Mouse (Mus musculus): ENCODE results near the gene Gngt2. TPM values are rescaled to one million over a fixed set of nuclear protein-coding genes. Genes with fewer than 3 reads are reported as not detected.

Gngt2 gene
- polyA plus RNA-seq, 1 experiment from 2014 or later: 2.6 TPM

DNA sequence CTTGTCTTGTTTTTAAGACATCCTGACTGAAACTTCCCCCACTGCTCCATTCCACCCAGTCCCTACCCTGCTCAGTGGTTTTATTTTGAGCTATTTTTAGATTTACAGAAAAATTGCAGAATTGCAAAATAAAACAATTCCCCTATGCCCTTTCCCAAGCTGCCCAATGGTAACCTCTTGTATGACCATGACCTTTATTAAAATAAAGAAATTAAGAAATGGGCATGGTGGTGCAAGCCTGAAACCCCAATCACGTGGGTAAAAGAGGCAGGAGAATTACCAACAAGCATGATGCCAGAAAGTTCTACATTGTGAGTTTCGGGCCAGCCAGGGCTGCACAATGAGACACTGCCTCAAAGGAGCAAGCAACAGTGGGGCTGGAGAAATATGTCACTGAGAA is 13.9 kb downstream of the Gngt2 start:
- WGBS: 77% methylated on average over 2 of the region's 2 CpGs
- Histone ChIP-seq H3K9me3 (0 out of 2 replicates have a peak, but pooled peaks cover 4% of the 10 kb centered on the region), H3K4me2 (replicated peaks) (no peak overlapping the region), H3K27ac (replicated peaks) (no peak overlapping the region), H3K9ac (replicated peaks) (no peak overlapping the region), H3K4me1 (no peaks in the 10 kb centered on the region), H3K4me3 (no peak overlapping the region), H3K36me3 (no peaks in the 10 kb centered on the region), H3K27me3 (no peaks in the 10 kb centered on the region)
- ATAC-seq (replicated peaks): no peak

DNA sequence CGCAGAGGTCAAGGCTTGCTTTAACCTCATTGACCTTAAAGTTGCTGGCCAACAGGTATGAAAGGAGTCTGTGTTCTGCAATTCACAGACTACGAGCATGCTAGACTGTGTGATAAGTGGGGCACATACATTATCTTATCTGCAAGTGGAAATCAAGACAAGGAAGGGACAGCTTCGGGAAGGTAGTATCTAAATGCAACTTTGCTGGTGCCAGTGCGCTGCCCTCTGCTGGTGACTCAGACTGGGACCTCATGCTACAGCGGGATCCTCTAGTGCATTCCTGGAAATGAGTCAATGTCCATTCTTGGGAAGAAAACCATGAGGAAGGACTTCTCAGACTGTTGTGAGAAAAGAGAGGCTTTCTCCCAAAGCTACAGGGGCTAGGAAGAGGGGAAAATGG is 16.7 kb downstream of the Gngt2 start:
- ATAC-seq (replicated peaks): no peak
- no peak overlapping the region for H3K4me3 ChIP-seq
- H3K9me3 ChIP-seq: 0 out of 2 replicates have a peak, but pooled peaks cover 4% of the 10 kb centered on the region
- no peak overlapping the region for H3K27ac ChIP-seq (replicated peaks)
- H3K4me1 ChIP-seq: peaks cover 7% of the 10 kb centered on the region
- no peak overlapping the region for H3K4me2 ChIP-seq (replicated peaks)
- WGBS: 61% methylated on average over 5 of the region's 5 CpGs
- no peak overlapping the region for H3K9ac ChIP-seq (replicated peaks)
- H3K27me3 ChIP-seq: no peaks in the 10 kb centered on the region
- no peaks in the 10 kb centered on the region for H3K36me3 ChIP-seq

DNA sequence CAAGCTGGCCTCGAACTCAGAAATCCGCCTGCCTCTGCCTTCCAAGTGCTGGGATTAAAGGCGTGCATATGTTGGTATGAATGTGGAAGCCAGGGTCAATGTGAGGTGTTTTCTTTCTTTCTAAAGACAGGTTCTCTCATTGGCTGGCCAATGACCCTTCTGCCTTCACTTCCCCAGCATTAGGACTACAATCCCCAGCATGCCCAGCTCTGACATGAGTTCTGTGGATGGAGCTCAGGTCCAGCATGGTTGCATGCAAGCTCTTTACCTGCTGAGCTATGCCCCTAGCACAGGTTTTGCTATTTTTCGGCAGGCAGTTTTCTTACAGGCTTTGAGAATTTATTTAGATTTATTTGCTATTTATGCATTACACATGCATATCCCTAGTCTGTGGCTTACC is 20.3 kb downstream of the Gngt2 start:
- Histone ChIP-seq H3K36me3 (no peaks in the 10 kb centered on the region), H3K27me3 (no peaks in the 10 kb centered on the region), H3K4me3 (peak overlapping the region; percentile 87), H3K4me1 (peaks cover 15% of the 10 kb centered on the region), H3K9ac (replicated peaks) (no peak overlapping the region), H3K4me2 (replicated peaks) (peak overlapping the region; percentile 63), H3K27ac (replicated peaks) (0 out of 2 replicates have a peak overlapping the region, but pooled peaks have one; percentile 93), H3K9me3 (0 out of 2 replicates have a peak, but pooled peaks cover 4% of the 10 kb centered on the region)
- WGBS: 85% methylated on average over 4 of the region's 4 CpGs
- ATAC-seq (replicated peaks): no peak

DNA sequence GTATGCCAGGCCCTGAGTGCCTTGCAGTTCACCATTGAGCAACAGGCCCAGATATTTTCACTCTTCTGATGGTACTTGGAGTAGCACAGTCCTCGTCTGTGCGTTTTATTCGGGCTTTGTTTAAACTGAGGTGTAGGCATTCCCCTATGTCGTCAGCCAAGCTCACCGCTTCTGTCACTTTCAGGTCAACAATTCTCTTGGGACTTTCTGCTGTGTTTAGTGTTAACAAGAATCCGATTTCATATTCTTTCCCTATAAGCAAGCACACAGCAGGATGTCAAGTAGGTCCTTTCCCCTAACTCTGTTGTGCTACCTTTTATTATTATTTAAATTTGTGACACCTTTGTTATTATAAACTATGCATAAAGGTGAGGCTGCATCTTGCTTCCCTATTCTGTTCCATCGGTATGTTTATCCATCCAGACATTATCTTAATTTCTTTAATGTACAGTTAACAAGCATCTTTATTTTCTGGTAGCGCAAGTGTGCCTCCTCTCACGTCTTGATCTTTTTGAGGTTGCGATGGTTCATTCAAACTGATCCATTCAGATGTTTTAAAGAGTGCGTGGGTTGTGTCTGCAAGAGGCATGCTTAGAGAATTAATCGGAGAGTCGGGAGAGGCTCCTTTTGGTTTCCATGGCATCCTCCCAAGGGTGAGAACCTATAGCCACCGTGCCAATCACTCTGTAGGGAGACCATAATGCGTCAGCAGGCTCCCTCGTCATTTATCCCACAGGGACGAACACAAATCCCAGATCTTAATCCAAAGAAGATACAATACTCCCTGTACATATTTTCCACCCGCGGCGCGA is 20.9 kb downstream of the Gngt2 start:
- Histone ChIP-seq H3K4me1 (peaks cover 15% of the 10 kb centered on the region), H3K4me3 (peak overlapping the region; percentile 87), H3K27me3 (no peaks in the 10 kb centered on the region), H3K27ac (replicated peaks) (peak overlapping the region; percentile 93), H3K36me3 (no peaks in the 10 kb centered on the region), H3K9me3 (0 out of 2 replicates have a peak, but pooled peaks cover 4% of the 10 kb centered on the region), H3K4me2 (replicated peaks) (peak overlapping the region; percentile 63), H3K9ac (replicated peaks) (peak overlapping the region; percentile 63)
- ATAC-seq (replicated peaks): peak; percentile 14; the same call in 1 of the 2 replicates
- WGBS: 14% methylated on average over 21 of the region's 21 CpGs

DNA sequence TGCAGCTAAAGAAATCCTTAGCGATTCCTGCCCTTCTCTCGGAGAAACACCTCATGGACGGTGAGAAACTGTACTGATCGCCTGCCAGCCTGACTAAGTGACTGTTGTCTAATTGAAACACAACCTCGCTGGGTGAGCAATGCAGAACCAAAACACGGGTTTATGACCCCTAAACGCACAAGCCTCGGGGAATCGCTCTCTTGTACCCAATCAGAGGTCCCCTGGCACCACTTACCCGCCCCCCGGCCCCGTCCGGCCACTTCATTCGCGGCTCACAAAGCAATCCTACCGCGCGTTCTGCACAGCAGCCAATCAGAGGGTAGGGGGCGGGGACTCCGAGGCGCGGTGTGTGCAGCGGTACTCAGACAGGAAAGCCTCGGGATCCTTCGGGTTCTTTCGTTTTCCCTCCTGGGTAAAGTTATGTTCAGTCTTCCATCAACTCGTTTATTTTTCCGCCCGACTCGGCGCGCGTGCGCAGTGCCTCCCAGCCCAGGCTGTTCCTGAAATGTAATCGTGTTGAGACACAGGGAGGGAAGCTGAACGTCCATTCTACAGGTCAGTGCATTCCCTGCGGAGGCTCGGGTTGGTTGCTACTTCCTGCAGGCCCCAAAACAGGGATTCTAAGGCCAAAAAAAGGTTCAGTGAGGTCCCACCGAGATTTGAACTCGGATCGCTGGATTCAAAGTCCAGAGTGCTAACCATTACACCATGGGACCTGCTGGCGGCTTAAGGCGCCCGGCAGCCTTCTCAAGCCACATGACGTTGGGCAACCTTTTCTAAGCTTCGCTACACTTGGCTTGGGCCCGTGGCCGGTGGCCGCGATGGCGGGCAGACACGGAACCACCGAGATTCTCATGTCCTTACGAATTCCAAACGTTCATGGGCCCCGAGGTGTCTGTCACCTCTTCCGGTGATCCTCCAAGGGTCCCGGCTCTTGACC is 21.8 kb downstream of the Gngt2 start:
- under 1% methylated on average over 58 of the region's 58 CpGs for WGBS
- H3K9me3 ChIP-seq: no peaks in the 10 kb centered on the region
- ATAC-seq (replicated peaks): peak; percentile 100

DNA sequence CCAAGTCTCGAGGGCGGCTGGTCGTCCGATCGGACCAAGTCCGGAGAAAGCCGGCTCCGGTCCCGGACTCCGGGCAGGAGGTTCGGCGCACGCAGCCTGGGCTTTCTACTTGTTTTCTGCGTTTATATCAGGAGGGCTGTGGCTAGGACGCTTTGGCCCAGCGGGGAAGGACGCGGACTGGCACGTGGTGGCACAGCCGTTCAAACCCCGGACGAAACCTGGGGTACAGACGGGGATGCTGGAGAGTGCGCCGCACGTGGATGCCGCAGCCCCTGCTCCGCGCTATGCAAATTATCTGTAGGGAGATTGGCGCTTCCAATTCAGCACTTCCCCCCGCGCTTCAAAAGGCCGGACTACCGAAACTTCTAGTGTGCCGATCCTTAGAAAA is 22.4 kb downstream of the Gngt2 start:
- peak; percentile 66 for ATAC-seq (replicated peaks)
- Histone ChIP-seq H3K27ac (replicated peaks) (peak overlapping the region; percentile 93), H3K4me1 (peaks cover 15% of the 10 kb centered on the region), H3K9me3 (no peaks in the 10 kb centered on the region), H3K36me3 (no peaks in the 10 kb centered on the region), H3K4me3 (peak overlapping the region; percentile 87), H3K9ac (replicated peaks) (peak overlapping the region; percentile 58), H3K4me2 (replicated peaks) (peak overlapping the region; percentile 63), H3K27me3 (no peaks in the 10 kb centered on the region)
- under 1% methylated on average over 35 of the region's 35 CpGs for whole genome bisulfite sequencing

More for the DNA sequence above, 21.8 kb downstream of the Gngt2 start:
- H3K4me3 ChIP-seq: peak overlapping the region; percentile 87
- H3K27ac ChIP-seq (replicated peaks): peak overlapping the region; percentile 93
- H3K27me3 ChIP-seq: no peaks in the 10 kb centered on the region
- H3K4me1 ChIP-seq: peaks cover 15% of the 10 kb centered on the region
- no peaks in the 10 kb centered on the region for H3K36me3 ChIP-seq
- H3K9ac ChIP-seq (replicated peaks): peak overlapping the region; percentile 63
- peak overlapping the region; percentile 63 for H3K4me2 ChIP-seq (replicated peaks)

DNA sequence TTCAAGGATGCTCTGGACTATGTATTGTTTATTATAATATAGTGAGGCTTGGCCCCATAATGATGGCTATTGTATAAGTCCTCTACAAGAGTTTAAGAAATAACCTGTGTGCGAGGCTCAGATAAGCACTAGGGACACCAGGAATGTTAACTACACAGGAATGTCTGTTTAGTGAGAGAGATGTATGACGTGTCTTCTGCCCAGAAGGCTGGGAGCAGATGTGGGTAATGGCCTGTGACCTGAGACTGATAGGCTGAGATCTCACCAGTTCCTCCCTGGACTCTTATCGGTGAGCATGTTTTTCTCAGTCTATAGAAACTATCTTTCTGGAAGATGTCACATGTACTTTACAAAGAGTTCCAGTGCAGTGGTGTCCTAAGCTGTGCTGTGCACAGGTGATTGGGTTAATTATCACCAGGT is 23.1 kb downstream of the Gngt2 start:
- 39% methylated on average over 3 of the region's 3 CpGs for WGBS
- ATAC-seq (replicated peaks): no peak
- Histone ChIP-seq H3K36me3 (no peaks in the 10 kb centered on the region), H3K4me2 (replicated peaks) (peak overlapping the region; percentile 63), H3K27ac (replicated peaks) (no peak overlapping the region), H3K4me1 (peaks cover 15% of the 10 kb centered on the region), H3K9ac (replicated peaks) (peak overlapping the region; percentile 58; the same call in 1 of the 2 replicates), H3K9me3 (no peaks in the 10 kb centered on the region), H3K4me3 (peak overlapping the region; percentile 87), H3K27me3 (no peaks in the 10 kb centered on the region)

DNA sequence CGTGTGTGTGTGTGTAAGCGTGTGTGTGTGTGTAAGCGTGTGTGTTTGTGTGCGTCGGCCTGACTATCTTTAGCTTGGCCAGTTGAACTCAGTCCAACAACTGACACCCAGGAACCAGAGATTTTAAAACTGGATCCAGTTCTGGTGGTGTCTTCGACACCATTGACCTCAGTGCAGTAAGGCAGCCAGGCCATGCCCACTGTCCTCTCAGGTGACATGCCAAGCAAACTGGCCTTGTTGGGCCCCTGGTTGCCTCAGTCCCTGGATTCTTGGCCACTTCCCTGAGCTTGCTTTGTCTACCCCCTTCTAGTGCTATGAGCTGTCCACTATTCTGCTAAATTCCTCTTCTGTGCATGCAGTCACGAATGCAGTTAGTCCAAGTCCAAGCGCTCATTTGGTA is 24.4 kb downstream of the Gngt2 start:
- H3K4me2 ChIP-seq (replicated peaks): no peak overlapping the region
- H3K9ac ChIP-seq (replicated peaks): no peak overlapping the region
- H3K9me3 ChIP-seq: no peaks in the 10 kb centered on the region
- ATAC-seq (replicated peaks): no peak
- H3K27ac ChIP-seq (replicated peaks): no peak overlapping the region
- H3K4me1 ChIP-seq: peaks cover 15% of the 10 kb centered on the region
- no peaks in the 10 kb centered on the region for H3K27me3 ChIP-seq
- no peaks in the 10 kb centered on the region for H3K36me3 ChIP-seq
- no peak overlapping the region for H3K4me3 ChIP-seq
- WGBS: 93% methylated on average over 8 of the region's 8 CpGs

DNA sequence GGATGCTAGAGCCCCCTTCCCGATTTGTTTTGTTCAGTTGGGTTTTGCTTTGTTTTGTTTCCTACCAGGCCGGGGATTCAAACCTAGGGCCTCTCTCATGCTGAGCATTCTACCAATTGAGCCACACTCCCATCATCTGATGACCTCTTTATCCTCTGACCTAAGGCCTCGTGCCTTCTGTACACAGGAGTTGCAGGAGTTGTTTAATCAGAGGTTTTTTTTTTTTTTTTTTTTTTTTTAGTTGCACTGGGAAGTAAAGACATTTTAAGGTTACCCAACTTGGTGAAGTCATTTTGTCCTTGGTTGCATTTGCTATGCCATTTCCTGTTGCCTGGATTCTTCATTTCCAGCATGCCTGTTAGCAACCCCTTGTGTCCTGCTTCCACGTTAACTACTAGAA is 32.4 kb downstream of the Gngt2 start:
- no peaks in the 10 kb centered on the region for H3K4me1 ChIP-seq
- WGBS: 78% methylated on average over 4 of the region's 4 CpGs
- H3K27ac ChIP-seq (replicated peaks): no peak overlapping the region
- H3K4me3 ChIP-seq: no peak overlapping the region
- no peaks in the 10 kb centered on the region for H3K9me3 ChIP-seq
- ATAC-seq (replicated peaks): no peak
- H3K36me3 ChIP-seq: no peaks in the 10 kb centered on the region
- no peak overlapping the region for H3K9ac ChIP-seq (replicated peaks)
- H3K27me3 ChIP-seq: no peaks in the 10 kb centered on the region
- no peak overlapping the region for H3K4me2 ChIP-seq (replicated peaks)

DNA sequence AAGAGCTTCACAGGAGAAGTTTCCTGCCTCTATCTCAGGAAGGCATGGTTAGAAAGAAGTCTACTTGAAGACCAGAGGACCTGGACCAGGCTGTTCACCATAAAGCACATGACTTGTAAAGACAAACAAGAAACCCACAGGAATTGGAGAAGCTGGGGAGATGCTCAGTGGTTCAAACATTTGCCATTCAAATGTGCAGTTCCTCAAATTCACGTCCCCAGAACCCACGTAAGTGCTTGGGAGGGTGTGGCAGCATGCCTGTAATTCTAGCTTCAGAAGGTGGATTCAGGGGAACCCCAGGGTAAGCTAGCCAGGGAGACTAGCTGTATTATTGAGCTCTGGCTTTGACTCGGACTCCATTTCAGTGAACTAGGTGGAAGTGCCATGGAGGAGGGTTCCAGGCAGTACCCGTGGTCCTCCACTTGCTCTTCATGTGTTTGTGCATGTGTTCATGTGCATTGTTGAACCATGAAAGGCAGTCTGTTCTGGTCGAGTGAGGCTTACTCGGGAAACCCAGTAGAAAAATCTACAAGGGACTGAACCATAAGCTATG is 33.0 kb downstream of the Gngt2 start:
- no peak overlapping the region for H3K27ac ChIP-seq (replicated peaks)
- H3K27me3 ChIP-seq: no peaks in the 10 kb centered on the region
- no peaks in the 10 kb centered on the region for H3K4me1 ChIP-seq
- H3K9ac ChIP-seq (replicated peaks): no peak overlapping the region
- ATAC-seq (replicated peaks): no peak
- H3K4me3 ChIP-seq: no peak overlapping the region
- 70% methylated on average over 6 of the region's 6 CpGs for WGBS
- H3K36me3 ChIP-seq: no peaks in the 10 kb centered on the region
- no peaks in the 10 kb centered on the region for H3K9me3 ChIP-seq
- no peak overlapping the region for H3K4me2 ChIP-seq (replicated peaks)

DNA sequence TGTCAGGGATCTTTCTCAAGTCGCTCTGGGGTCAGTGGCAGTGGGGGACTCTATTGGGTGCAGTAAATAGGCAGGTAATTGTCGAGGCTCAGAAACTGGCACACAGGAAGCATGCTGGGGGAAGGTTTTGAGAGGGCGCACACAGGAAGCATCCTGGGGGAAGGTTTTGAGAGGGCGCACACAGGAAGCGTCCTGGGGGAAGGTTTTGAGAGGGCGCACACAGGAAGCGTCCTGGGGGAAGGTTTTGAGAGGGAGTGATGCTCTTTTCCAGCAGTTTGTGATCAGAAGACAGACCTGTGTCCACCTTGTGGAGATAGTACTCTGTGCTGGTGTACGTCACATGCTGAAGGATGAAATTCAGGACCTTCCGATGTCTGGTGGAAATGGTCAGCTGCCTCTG is 38.8 kb downstream of the Gngt2 start:
- Histone ChIP-seq H3K9ac (replicated peaks) (no peak overlapping the region), H3K27me3 (no peaks in the 10 kb centered on the region), H3K27ac (replicated peaks) (no peak overlapping the region), H3K36me3 (no peaks in the 10 kb centered on the region), H3K9me3 (no peaks in the 10 kb centered on the region), H3K4me1 (no peaks in the 10 kb centered on the region), H3K4me3 (no peak overlapping the region), H3K4me2 (replicated peaks) (no peak overlapping the region)
- no peak for ATAC-seq (replicated peaks)
- WGBS: 20% methylated on average over 9 of the region's 9 CpGs

DNA sequence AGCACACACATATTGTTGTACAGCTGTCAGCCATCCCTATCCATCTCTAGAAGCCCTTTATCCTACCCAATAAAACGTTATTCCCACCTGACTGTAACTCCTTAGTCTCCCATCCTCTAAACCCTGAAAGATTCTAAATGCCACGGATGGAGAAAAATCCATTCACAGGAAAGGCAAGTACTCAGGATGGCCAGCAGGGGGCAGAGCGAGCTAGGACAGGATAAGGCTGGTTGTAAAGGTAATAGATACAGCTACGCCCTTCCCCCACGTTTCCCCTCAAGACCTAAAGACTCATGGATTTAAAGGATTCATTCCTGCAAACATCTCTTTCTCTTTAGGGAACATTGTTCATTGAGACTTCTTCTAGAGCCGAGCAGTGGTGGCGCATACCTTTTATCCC is 39.3 kb downstream of the Gngt2 start:
- Histone ChIP-seq H3K4me3 (no peak overlapping the region), H3K4me1 (no peaks in the 10 kb centered on the region), H3K27ac (replicated peaks) (no peak overlapping the region), H3K9ac (replicated peaks) (no peak overlapping the region), H3K9me3 (no peaks in the 10 kb centered on the region), H3K27me3 (no peaks in the 10 kb centered on the region), H3K36me3 (no peaks in the 10 kb centered on the region), H3K4me2 (replicated peaks) (no peak overlapping the region)
- ATAC-seq (replicated peaks): no peak
- WGBS: 21% methylated on average over 7 of the region's 7 CpGs
